Mouse (Mus musculus) cortical plate, adult 2 months (tissue): Measurements from ENCODE around the gene Nudt2. TPM values are rescaled to one million over a fixed set of nuclear protein-coding genes. Genes with fewer than 3 reads are reported as not detected.
A peak's percentile ranks its signal among the peaks of the same experiment; 100 is the strongest.

Source experiments
- H3K27ac ChIP-seq: fragments of 200-500 bp; 2 replicates; pipeline ENCODE4 v1.5.1; 2012; ENCODE audit warnings: low read length, control low read depth, inconsistent platforms; ENCODE audit not compliant: insufficient read depth
- H3K4me1 ChIP-seq: fragments of 200-500 bp; 2 replicates; pipeline ENCODE4 v1.6.1; 2011; ENCODE audit warnings: low read length; ENCODE audit not compliant: control insufficient read depth, insufficient read depth
- H3K4me3 ChIP-seq: fragments of 200-500 bp; 2 replicates; pipeline ENCODE4 v1.5.1; 2011; ENCODE audit warnings: mild to moderate bottlenecking, low read length, control low read depth; ENCODE audit not compliant: insufficient read depth
- CTCF ChIP-seq: fragments of 200-500 bp; IDR thresholded peaks from 2 replicates; pipeline ENCODE4 v1.5.1; 2011; ENCODE audit warnings: mild to moderate bottlenecking, control low read depth, low read length; ENCODE audit not compliant: insufficient read depth; ENCODE audit errors: extremely low read depth
- POLR2A ChIP-seq: fragments of 200-500 bp; IDR thresholded peaks from 2 replicates; pipeline ENCODE4 v1.6.1; 2011; ENCODE audit warnings: mild to moderate bottlenecking, low read length, control low read depth; ENCODE audit not compliant: insufficient read depth; ENCODE audit errors: extremely low read depth
- polyA plus RNA-seq: library from polyadenylated mRNA; depleted of rRNA; stranded (reverse); fragments of >200 nt; gene quantifications from 2 replicates; pipeline ENCODE4 v1.2.3, GENCODE M21; 2012

The Nudt2 gene
- polyA plus RNA-seq, 1 experiment = 46.5 TPM

- TF ChIP-seq CTCF = no peak
- no peak for TF ChIP-seq POLR2A
- Histone ChIP-seq H3K4me3 (no peak overlapping the region), H3K4me1 (no peaks in the 10 kb centered on the region), H3K27ac (no peak overlapping the region)
Observed at GRCm38 (mm10) chr4:41493464-41494116, 28.6 kb downstream of the Nudt2 start.

- TF ChIP-seq POLR2A (no peak), CTCF (no peak)
- H3K27ac ChIP-seq = no peak overlapping the region
- H3K4me1 ChIP-seq = no peaks in the 10 kb centered on the region
- no peak overlapping the region for H3K4me3 ChIP-seq
Observed at GRCm38 (mm10) chr4:41494378-41494777, 29.4 kb downstream of the Nudt2 start.

GRCm38 (mm10) chr4:41495076-41495475 is 30.1 kb downstream of the Nudt2 start:
- no peak for TF ChIP-seq POLR2A
- no peak for TF ChIP-seq CTCF
- Histone ChIP-seq H3K27ac (no peak overlapping the region), H3K4me3 (no peak overlapping the region), H3K4me1 (no peaks in the 10 kb centered on the region)

GRCm38 (mm10) chr4:41495850-41496249 is 30.9 kb downstream of the Nudt2 start:
- no peak overlapping the region for H3K27ac ChIP-seq
- no peaks in the 10 kb centered on the region for H3K4me1 ChIP-seq
- no peak overlapping the region for H3K4me3 ChIP-seq
- TF ChIP-seq POLR2A = no peak
- no peak for TF ChIP-seq CTCF

- H3K27ac ChIP-seq = no peak overlapping the region
- no peak overlapping the region for H3K4me3 ChIP-seq
- TF ChIP-seq CTCF = no peak
- no peak for TF ChIP-seq POLR2A
- no peaks in the 10 kb centered on the region for H3K4me1 ChIP-seq
Observed at GRCm38 (mm10) chr4:41497046-41497445, 32.1 kb downstream of the Nudt2 start.

GRCm38 (mm10) chr4:41497579-41497978 is 32.6 kb downstream of the Nudt2 start:
- TF ChIP-seq POLR2A = no peak
- TF ChIP-seq CTCF = 0 out of 2 replicates have a peak, but pooled peaks have one; percentile 2
- no peak overlapping the region for H3K4me3 ChIP-seq
- H3K4me1 ChIP-seq = no peaks in the 10 kb centered on the region
- no peak overlapping the region for H3K27ac ChIP-seq

GRCm38 (mm10) chr4:41497995-41498845 is 33.3 kb downstream of the Nudt2 start:
- Histone ChIP-seq H3K27ac (no peak overlapping the region), H3K4me3 (no peak overlapping the region)

GRCm38 (mm10) chr4:41498921-41499391 is 34.0 kb downstream of the Nudt2 start:
- Histone ChIP-seq H3K27ac (no peak overlapping the region), H3K4me3 (no peak overlapping the region), H3K4me1 (no peaks in the 10 kb centered on the region)
- no peak for TF ChIP-seq CTCF
- TF ChIP-seq POLR2A = no peak

More at GRCm38 (mm10) chr4:41497995-41498845, 33.3 kb downstream of the Nudt2 start:
- no peaks in the 10 kb centered on the region for H3K4me1 ChIP-seq
- TF ChIP-seq POLR2A (no peak), CTCF (no peak)

- no peaks in the 10 kb centered on the region for H3K4me1 ChIP-seq
- no peak overlapping the region for H3K4me3 ChIP-seq
- no peak overlapping the region for H3K27ac ChIP-seq
- TF ChIP-seq CTCF (no peak), POLR2A (no peak)
Observed at GRCm38 (mm10) chr4:41499619-41500018, 34.7 kb downstream of the Nudt2 start.
